ENCODE assay signal across 16 mouse cellular contexts in genomic region chr9:71162858-71163740, GRCm38 (mm10). TPM values are rescaled to one million over a fixed set of nuclear protein-coding genes. Genes with fewer than 3 reads are reported as not detected.
DNase-seq lines count a peak whose midpoint lies in the region; ATAC-seq and TF ChIP-seq lines count a peak whose summit lies in the region.
"Had no signal": no experiment of that assay in that cellular context is flagged by ENCODE, and none has a peak within 500 bp of the region (broad histone marks: within the 10 kb centered on the region; RNA-seq: fewer than 3 reads in every experiment).

No protein-coding gene starts in this region.

- no peaks in the 10 kb centered on the region for H3K27me3 ChIP-seq in thymus, adult 2 months (ENCODE audit: control insufficient read depth, insufficient read depth, low read length)
- H3K27me3 ChIP-seq in liver, postnatal 0 days (ENCODE audit: insufficient read depth, low read length) = no peaks in the 10 kb centered on the region
- no peaks in the 10 kb centered on the region for H3K27me3 ChIP-seq in hindbrain, embryonic 11.5 days (ENCODE audit: control insufficient read depth, insufficient read depth, low read length)
- H3K27me3 ChIP-seq: heart, embryonic 12.5 days; intestine, embryonic 15.5 days; lung, embryonic 15.5 days had no signal

- peak; percentile 43 for ATAC-seq in erythroid progenitor cell, adult 5-6 weeks (replicated peaks; ENCODE audit: low FRiP score, poor library complexity, severe bottlenecking)
- peak; percentile 10; the same call in 1 of the 2 replicates for ATAC-seq in liver, postnatal 0 days
- no peak for ATAC-seq in hindbrain, embryonic 11.5 days (ENCODE audit: low FRiP score)
- ATAC-seq: forebrain, embryonic 16.5 days; intestine, embryonic 15.5 days had no signal

- H3K36me3 ChIP-seq in thymus, adult 2 months (ENCODE audit: control insufficient read depth, insufficient read depth, low read length) = no peaks in the 10 kb centered on the region
- H3K36me3 ChIP-seq in liver, postnatal 0 days (replicated peaks; ENCODE audit: insufficient read depth, low read length) = no peaks in the 10 kb centered on the region
- no peaks in the 10 kb centered on the region for H3K36me3 ChIP-seq in hindbrain, embryonic 11.5 days (ENCODE audit: control insufficient read depth, insufficient read depth, low read length)
- H3K36me3 ChIP-seq: heart, embryonic 12.5 days; intestine, embryonic 15.5 days; lung, embryonic 15.5 days had no signal

- TF ChIP-seq POLR2A in thymus, adult 2 months (IDR thresholded peaks at IDR 0.05; ENCODE audit: control insufficient read depth, extremely low read depth, insufficient read depth, low read length, poor library complexity) = no peak

- peak overlapping the region; percentile 71 for H3K4me2 ChIP-seq in liver, postnatal 0 days (ENCODE audit: low read depth, low read length)
- no peak overlapping the region for H3K4me2 ChIP-seq in hindbrain, embryonic 11.5 days (replicated peaks; ENCODE audit: low read depth, low read length)
- H3K4me2 ChIP-seq: heart, embryonic 12.5 days; intestine, embryonic 15.5 days; lung, embryonic 15.5 days; midbrain, embryonic 11.5 days had no signal

- 22% methylated on average over 12 of the region's 12 CpGs for WGBS in thymus, adult 2 months
- 32% methylated on average over 12 of the region's 12 CpGs for WGBS in liver, postnatal 0 days (ENCODE audit: insufficient replicate concordance)
- 69% methylated on average over 12 of the region's 12 CpGs for WGBS in hindbrain, embryonic 11.5 days

- peaks cover 21% of the 10 kb centered on the region for H3K4me1 ChIP-seq in thymus, adult 2 months (replicated peaks; ENCODE audit: control insufficient read depth, insufficient read depth, low read length)
- peaks cover 86% of the 10 kb centered on the region for H3K4me1 ChIP-seq in liver, postnatal 0 days (ENCODE audit: insufficient read depth)
- H3K4me1 ChIP-seq in hindbrain, embryonic 11.5 days (replicated peaks; ENCODE audit: control insufficient read depth, insufficient read depth, low read length) = no peaks in the 10 kb centered on the region
- H3K4me1 ChIP-seq: heart, embryonic 12.5 days had no signal

- TF ChIP-seq CTCF in thymus, adult 2 months (IDR thresholded peaks at IDR 0.05; ENCODE audit: borderline replicate concordance, control insufficient read depth, extremely low read depth, insufficient read depth, low read length, poor library complexity) = no peak
- no peak for TF ChIP-seq CTCF in liver, postnatal 0 days (IDR thresholded peaks at IDR 0.05; ENCODE audit: low read depth)

- TF ChIP-seq EP300 in liver, postnatal 0 days (IDR thresholded peaks at IDR 0.05; ENCODE audit: low read depth) = peak; percentile 24

- DNase-seq in thymus, adult 2 months = peak; percentile 6
- DNase-seq in thymus, adult 18-20 months = no peak
- DNase-seq in liver, postnatal 0 days = no peak
- DNase-seq in cerebellum, postnatal 4 days (ENCODE audit: low spot score in 2 of 2) = no peak
- DNase-seq in hindbrain, embryonic 11.5 days (ENCODE audit: low spot score) = no peak
- DNase-seq in urinary bladder, postnatal 36 days (ENCODE audit: low spot score in 2 of 2) = no peak
- DNase-seq: adrenal gland, adult 8-10 months; gastrocnemius, postnatal 10 days; kidney, postnatal 25 days had no signal

- no peaks in the 10 kb centered on the region for H3K9me3 ChIP-seq in liver, postnatal 0 days (ENCODE audit: low read length)
- no peaks in the 10 kb centered on the region for H3K9me3 ChIP-seq in hindbrain, embryonic 11.5 days (ENCODE audit: control insufficient read depth, low read length)
- H3K9me3 ChIP-seq: heart, embryonic 12.5 days; intestine, embryonic 15.5 days; lung, embryonic 15.5 days had no signal

- peak overlapping the region; percentile 23; the same call in 1 of the 2 replicates for H3K27ac ChIP-seq in thymus, adult 2 months (ENCODE audit: control insufficient read depth, insufficient read depth, low read length)
- H3K27ac ChIP-seq in liver, postnatal 0 days (ENCODE audit: low read depth) = peak overlapping the region; percentile 95
- H3K27ac ChIP-seq in hindbrain, embryonic 11.5 days (ENCODE audit: low read depth, low read length) = no peak overlapping the region
- H3K27ac ChIP-seq: intestine, embryonic 15.5 days; lung, embryonic 15.5 days had no signal

- peak overlapping the region; percentile 66 for H3K9ac ChIP-seq in liver, postnatal 0 days (replicated peaks)
- no peak overlapping the region for H3K9ac ChIP-seq in hindbrain, embryonic 11.5 days (ENCODE audit: low read depth, low read length)
- H3K9ac ChIP-seq: heart, embryonic 12.5 days; intestine, embryonic 15.5 days; lung, embryonic 15.5 days had no signal

- H3K4me3 ChIP-seq in thymus, adult 2 months (ENCODE audit: control insufficient read depth, insufficient read depth, low read length) = no peak overlapping the region
- peak overlapping the region; percentile 46 for H3K4me3 ChIP-seq in liver, postnatal 0 days (ENCODE audit: low read depth, low read length)
- H3K4me3 ChIP-seq in hindbrain, embryonic 11.5 days (ENCODE audit: low read depth, low read length) = no peak overlapping the region
- H3K4me3 ChIP-seq: heart, embryonic 12.5 days; intestine, embryonic 15.5 days; lung, embryonic 15.5 days had no signal

RNA-seq across cellular contexts. Expression of gene Aqp9, which starts 5.4 kb away (rescaled TPM):
- 1.2 and 1.5 TPM in 2 replicates for polyA plus RNA-seq in thymus, adult 2 months (2012; rRNA removed)
- 23.4 and 28.1 TPM in 2 replicates for total RNA-seq in erythroid progenitor cell, adult 5-6 weeks (2015; ENCODE audit: low replicate concordance)
- total RNA-seq in erythroid progenitor cell, adult 5-6 weeks (2017; ENCODE audit: low replicate concordance) = 33.5 and 50.6 TPM in 2 replicates
- polyA plus RNA-seq in liver, postnatal 0 days (2015; fragmentation: Nextera tagmentation; extraction: Ambion mirVana) = 70.9 and 75.4 TPM in 2 replicates
- polyA plus RNA-seq in hindbrain, embryonic 11.5 days (2014; fragmentation: Nextera tagmentation; extraction: Ambion mirVana) = 0.08 TPM in 1 of 2 replicates, not detected in the other

RNA-seq across cellular contexts. Expression of gene Aldh1a2, which starts 52.5 kb away (rescaled TPM):
- polyA plus RNA-seq in thymus, adult 2 months (2012; rRNA removed) = 0.82 and 2.3 TPM in 2 replicates
- total RNA-seq in erythroid progenitor cell, adult 5-6 weeks (2015; ENCODE audit: low replicate concordance) = not detected in 2 replicates
- total RNA-seq in erythroid progenitor cell, adult 5-6 weeks (2017; ENCODE audit: low replicate concordance) = 0.26 TPM in 1 of 2 replicates, not detected in the other
- polyA plus RNA-seq in liver, postnatal 0 days (2015; fragmentation: Nextera tagmentation; extraction: Ambion mirVana) = 0.51 and 0.63 TPM in 2 replicates
- 11.6 and 16.0 TPM in 2 replicates for polyA plus RNA-seq in hindbrain, embryonic 11.5 days (2014; fragmentation: Nextera tagmentation; extraction: Ambion mirVana)
- total RNA-seq: common myeloid progenitor, adult 5-6 weeks had no signal

Comparison
In these comparisons a context has a peak if more than half of its experiments do, and no peak if none do; other contexts are left out.
1. RNA of gene Aqp9, which starts 5.4 kb away (polyA plus RNA-seq): 70.9 to 75.4 TPM in liver, postnatal 0 days; 1.2 to 1.5 TPM in thymus, adult 2 months and 0.08 TPM in hindbrain, embryonic 11.5 days; every median in the first group is over 10 times any median in the second.